Mouse (Mus musculus) kidney, adult 9 months (tissue): ENCODE measurements around the gene Gab1.
A peak's percentile ranks its signal among the peaks of the same experiment; 100 is the strongest.

ENCODE experiments used
- DNase-seq: peaks from one replicate; pipeline ENCODE4 v3.0.0; 2022

The Gab1 gene

GRCm38 (mm10) chr8:80871400-80871799, 8.9 kb downstream of the Gab1 start:
- no peak for DNase-seq

GRCm38 (mm10) chr8:80870535-80871204, 9.6 kb downstream of the Gab1 start:
- DNase-seq, result no peak

GRCm38 (mm10) chr8:80869881-80870328, 10.4 kb downstream of the Gab1 start:
- DNase-seq, result no peak

GRCm38 (mm10) chr8:80868801-80869323, 11.5 kb downstream of the Gab1 start:
- no peak for DNase-seq

- DNase-seq, result no peak
Observed at GRCm38 (mm10) chr8:80868006-80868702, 12.2 kb downstream of the Gab1 start.

- DNase-seq, result peak; percentile 60
Observed at GRCm38 (mm10) chr8:80867598-80867997, 12.7 kb downstream of the Gab1 start.

- no peak for DNase-seq
Observed at GRCm38 (mm10) chr8:80865181-80865784, 15.0 kb downstream of the Gab1 start.

- DNase-seq, result no peak
Observed at GRCm38 (mm10) chr8:80863393-80863792, 16.9 kb downstream of the Gab1 start.

GRCm38 (mm10) chr8:80859180-80859775, 21.0 kb downstream of the Gab1 start:
- no peak for DNase-seq

GRCm38 (mm10) chr8:80857851-80858367, 22.4 kb downstream of the Gab1 start:
- DNase-seq, result no peak

- no peak for DNase-seq
Observed at GRCm38 (mm10) chr8:80857128-80857527, 23.2 kb downstream of the Gab1 start.

GRCm38 (mm10) chr8:80856606-80857005, 23.7 kb downstream of the Gab1 start:
- peak; percentile 83 for DNase-seq

- DNase-seq, result no peak
Observed at GRCm38 (mm10) chr8:80853622-80854021, 26.7 kb downstream of the Gab1 start.

- no peak for DNase-seq
Observed at GRCm38 (mm10) chr8:80853208-80853607, 27.1 kb downstream of the Gab1 start.

- no peak for DNase-seq
Observed at GRCm38 (mm10) chr8:80852412-80853165, 27.7 kb downstream of the Gab1 start.

- no peak for DNase-seq
Observed at GRCm38 (mm10) chr8:80851648-80852047, 28.7 kb downstream of the Gab1 start.

- no peak for DNase-seq
Observed at GRCm38 (mm10) chr8:80850013-80850412, 30.3 kb downstream of the Gab1 start.

GRCm38 (mm10) chr8:80848631-80849030, 31.7 kb downstream of the Gab1 start:
- DNase-seq, result no peak

GRCm38 (mm10) chr8:80847912-80848311, 32.4 kb downstream of the Gab1 start:
- DNase-seq, result peak; percentile 85

GRCm38 (mm10) chr8:80845284-80845683, 35.0 kb downstream of the Gab1 start:
- DNase-seq, result no peak

GRCm38 (mm10) chr8:80843744-80844434, 36.4 kb downstream of the Gab1 start:
- DNase-seq, result no peak

- no peak for DNase-seq
Observed at GRCm38 (mm10) chr8:80842514-80842913, 37.8 kb downstream of the Gab1 start.
